Mouse (Mus musculus): ENCODE results near the gene Gm7735.

- TF ChIP-seq POLR2A (IDR thresholded peaks at IDR 0.05; ENCODE audit: control insufficient read depth, extremely low read depth, insufficient read depth, low read length, poor library complexity), result no peak
- no peak for TF ChIP-seq CTCF (IDR thresholded peaks at IDR 0.05; ENCODE audit: borderline replicate concordance, control insufficient read depth, extremely low read depth, insufficient read depth, low read length, poor library complexity)
Observed at GRCm38 (mm10) chr16:89150786-89151185, 18.5 kb upstream of the Gm7735 start, which contains the start of gene Gm10061.
